Mouse (Mus musculus) lung, adult 2 months (tissue): ENCODE data around the gene P2rx1.

Experiments used
- CTCF ChIP-seq: fragments of 200-500 bp; IDR thresholded peaks from 2 replicates; pipeline ENCODE4 v1.5.1; 2011; ENCODE audit warnings: mild to moderate bottlenecking, low read length, control low read depth; ENCODE audit not compliant: insufficient read depth
- POLR2A ChIP-seq: fragments of 200-500 bp; IDR thresholded peaks from 2 replicates; pipeline ENCODE4 v1.6.1; 2011; ENCODE audit warnings: low read depth, mild to moderate bottlenecking, control low read depth, low read length, borderline replicate concordance; ENCODE audit errors: extremely low read depth

DNA sequence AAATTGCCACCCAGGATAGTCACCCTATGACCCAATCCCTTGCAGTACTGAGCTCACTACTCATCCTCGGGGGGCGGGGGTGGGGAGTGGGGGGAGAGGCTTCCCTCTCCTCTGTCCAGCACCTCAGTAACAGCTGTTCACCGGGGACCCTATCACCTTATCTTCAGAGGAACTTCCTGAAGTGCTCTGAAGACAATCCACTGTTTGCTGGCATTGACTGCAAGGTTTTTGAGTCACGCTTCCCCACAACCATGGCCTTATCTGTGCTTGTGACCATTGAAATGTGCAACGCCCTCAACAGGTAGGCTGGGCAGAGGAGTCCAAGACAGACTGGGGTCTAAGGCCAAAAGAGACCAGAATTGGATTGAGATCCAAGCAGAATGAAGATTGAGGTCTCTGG, 11.1 kb upstream of the P2rx1 start:
- no peak for TF ChIP-seq CTCF
- TF ChIP-seq POLR2A = no peak
